Mouse (Mus musculus) CH12.LX (cell line): ENCODE measurements at regions not wholly inside any gene's neighbourhood (a gene's known extent, or its start where the extent isn't known, plus 50 kb on each side); places are given as distances from the start of the nearest gene placed in this dataset.

Experiments
- CTCF ChIP-seq, 2 experiments: IDR thresholded peaks in 1 of 2; conservative IDR thresholded peaks in 1 of 2; 2 replicates each; pipeline ENCODE4 v1.5.1; 2011 to 2012; ENCODE audit warnings: low read depth in 2 of 2, low read length in 2 of 2, improper control_type of control experiment in 1 of 2, inconsistent platforms in 1 of 2, mild to moderate bottlenecking in 1 of 2, moderate library complexity in 1 of 2
- EP300 ChIP-seq: IDR thresholded peaks from 2 replicates; pipeline ENCODE4 v1.6.1; 2011; ENCODE audit warnings: low read length, improper control_type of control experiment
- HCFC1 ChIP-seq: IDR thresholded peaks from 2 replicates; pipeline ENCODE4 v1.6.1; 2012; ENCODE audit warnings: low read depth, mild to moderate bottlenecking, inconsistent platforms, low read length, improper control_type of control experiment
- MEF2A ChIP-seq: IDR thresholded peaks from 2 replicates; pipeline ENCODE4 v1.6.1; 2014; ENCODE audit warnings: low read depth, mild to moderate bottlenecking, inconsistent platforms, low read length, improper control_type of control experiment, borderline replicate concordance
- USF2 ChIP-seq: conservative IDR thresholded peaks from 2 replicates; pipeline ENCODE4 v1.6.1; 2011; ENCODE audit warnings: low read depth, low read length, improper control_type of control experiment

GRCm38 (mm10) chr11:104045216-104045615 is 78.7 kb downstream of the Arf2 start:
- no peak for TF ChIP-seq USF2
- TF ChIP-seq MEF2A, result no peak
- no peak for TF ChIP-seq CTCF (conservative IDR thresholded peaks at IDR 0.05 in 1 of 2, IDR thresholded peaks at IDR 0.05 in 1 of 2; ENCODE audit: low read depth in 2 of 2, low read length in 2 of 2)
- no peak for TF ChIP-seq HCFC1
- TF ChIP-seq EP300, result no peak
